Mouse (Mus musculus) adrenal gland, postnatal 25 days (tissue): ENCODE measurements at regions not wholly inside any gene's neighbourhood (a gene's known extent, or its start where the extent isn't known, plus 50 kb on each side); places are given as distances from the start of the nearest gene placed in this dataset.

ENCODE experiments used
- microRNA-seq, 2 experiments: library from miRNA; unstranded; fragments of <30 nt; microRNA quantifications; one replicate each; pipeline ENCODE4 v1.2.0; 2021

Small RNAs in the stretch of these regions (microRNA-seq; reads per million reads assigned to microRNA genes)
- gene Mir181a-1 (121 to 183 reads per million in 2 experiments), gene Mir181b-1 (8.2 to 8.5 reads per million in 2 experiments)
